Mouse (Mus musculus): ENCODE results near the gene Wdr93. TPM values are rescaled to one million over a fixed set of nuclear protein-coding genes. Genes with fewer than 3 reads are reported as not detected.

The Wdr93 gene
- polyA plus RNA-seq, 1 experiment from 2014 or later, result not detected

GRCm38 (mm10) chr7:79761124-79761876 lies 18.3 kb downstream of the Wdr93 start:
- no peak overlapping the region for H3K4me3 ChIP-seq (ENCODE audit: low read depth, low read length)
- no peaks in the 10 kb centered on the region for H3K4me1 ChIP-seq (replicated peaks; ENCODE audit: control insufficient read depth, insufficient read depth, low read length)
- no peak overlapping the region for H3K27ac ChIP-seq (ENCODE audit: low read depth, low read length)
- ATAC-seq (replicated peaks; ENCODE audit: low FRiP score) (no peak), DNase-seq (ENCODE audit: low spot score) (no peak)
- H3K4me2 ChIP-seq, result no peak overlapping the region
- no peaks in the 10 kb centered on the region for H3K9me3 ChIP-seq (ENCODE audit: control insufficient read depth, low read length)
- 65% methylated on average over 5 of the region's 5 CpGs for WGBS
- H3K27me3 ChIP-seq (replicated peaks; ENCODE audit: control insufficient read depth, insufficient read depth, low read length), result no peaks in the 10 kb centered on the region
- H3K36me3 ChIP-seq (ENCODE audit: control insufficient read depth, insufficient read depth, low read length), result no peaks in the 10 kb centered on the region
- no peak overlapping the region for H3K9ac ChIP-seq (ENCODE audit: low read depth, low read length)

- 70% methylated on average over 8 of the region's 8 CpGs for WGBS
- Histone ChIP-seq H3K9me3 (ENCODE audit: control insufficient read depth, low read length) (no peaks in the 10 kb centered on the region), H3K36me3 (ENCODE audit: control insufficient read depth, insufficient read depth, low read length) (no peaks in the 10 kb centered on the region), H3K9ac (ENCODE audit: low read depth, low read length) (no peak overlapping the region), H3K27me3 (replicated peaks; ENCODE audit: control insufficient read depth, insufficient read depth, low read length) (no peaks in the 10 kb centered on the region), H3K4me1 (replicated peaks; ENCODE audit: control insufficient read depth, insufficient read depth, low read length) (no peaks in the 10 kb centered on the region), H3K4me2 (no peak overlapping the region), H3K4me3 (ENCODE audit: low read depth, low read length) (no peak overlapping the region), H3K27ac (ENCODE audit: low read depth, low read length) (no peak overlapping the region)
- DNase-seq (ENCODE audit: low spot score) (no peak), ATAC-seq (replicated peaks; ENCODE audit: low FRiP score) (no peak)
Measured at GRCm38 (mm10) chr7:79762106-79762505, 19.1 kb downstream of the Wdr93 start.

GRCm38 (mm10) chr7:79765991-79766390 lies 23.0 kb downstream of the Wdr93 start:
- 38% methylated on average over 1 of the region's 1 CpGs for WGBS
- Histone ChIP-seq H3K4me2 (no peak overlapping the region), H3K36me3 (ENCODE audit: control insufficient read depth, insufficient read depth, low read length) (no peaks in the 10 kb centered on the region), H3K27me3 (replicated peaks; ENCODE audit: control insufficient read depth, insufficient read depth, low read length) (no peaks in the 10 kb centered on the region), H3K27ac (ENCODE audit: low read depth, low read length) (no peak overlapping the region), H3K9ac (ENCODE audit: low read depth, low read length) (no peak overlapping the region), H3K4me3 (ENCODE audit: low read depth, low read length) (no peak overlapping the region), H3K4me1 (replicated peaks; ENCODE audit: control insufficient read depth, insufficient read depth, low read length) (no peaks in the 10 kb centered on the region), H3K9me3 (ENCODE audit: control insufficient read depth, low read length) (no peaks in the 10 kb centered on the region)
- DNase-seq (ENCODE audit: low spot score) (no peak), ATAC-seq (replicated peaks; ENCODE audit: low FRiP score) (no peak)

- Histone ChIP-seq H3K9me3 (ENCODE audit: control insufficient read depth, low read length) (no peaks in the 10 kb centered on the region), H3K4me1 (replicated peaks; ENCODE audit: control insufficient read depth, insufficient read depth, low read length) (no peaks in the 10 kb centered on the region), H3K4me3 (ENCODE audit: low read depth, low read length) (no peak overlapping the region), H3K9ac (ENCODE audit: low read depth, low read length) (no peak overlapping the region), H3K36me3 (ENCODE audit: control insufficient read depth, insufficient read depth, low read length) (no peaks in the 10 kb centered on the region), H3K27me3 (replicated peaks; ENCODE audit: control insufficient read depth, insufficient read depth, low read length) (no peaks in the 10 kb centered on the region), H3K27ac (ENCODE audit: low read depth, low read length) (no peak overlapping the region), H3K4me2 (no peak overlapping the region)
- WGBS, result 77% methylated on average over 3 of the region's 3 CpGs
- DNase-seq (ENCODE audit: low spot score), result no peak
- ATAC-seq (replicated peaks; ENCODE audit: low FRiP score), result no peak
Measured at GRCm38 (mm10) chr7:79769664-79770063, 26.7 kb downstream of the Wdr93 start.

GRCm38 (mm10) chr7:79771561-79772512 lies 28.9 kb downstream of the Wdr93 start:
- no peak; the same call in 1 of the 2 replicates for ATAC-seq (replicated peaks; ENCODE audit: low FRiP score)
- WGBS, result 50% methylated on average over 15 of the region's 15 CpGs
- no peak for DNase-seq (ENCODE audit: low spot score)
- Histone ChIP-seq H3K4me1 (replicated peaks; ENCODE audit: control insufficient read depth, insufficient read depth, low read length) (no peaks in the 10 kb centered on the region), H3K4me2 (no peak overlapping the region), H3K27me3 (replicated peaks; ENCODE audit: control insufficient read depth, insufficient read depth, low read length) (no peaks in the 10 kb centered on the region), H3K4me3 (ENCODE audit: low read depth, low read length) (no peak overlapping the region), H3K9ac (ENCODE audit: low read depth, low read length) (no peak overlapping the region), H3K27ac (ENCODE audit: low read depth, low read length) (no peak overlapping the region), H3K9me3 (ENCODE audit: control insufficient read depth, low read length) (no peaks in the 10 kb centered on the region), H3K36me3 (ENCODE audit: control insufficient read depth, insufficient read depth, low read length) (no peaks in the 10 kb centered on the region)

GRCm38 (mm10) chr7:79780647-79781626 lies 38.0 kb downstream of the Wdr93 start:
- WGBS, result 20% methylated on average over 16 of the region's 16 CpGs
- Histone ChIP-seq H3K9ac (ENCODE audit: low read depth, low read length) (no peak overlapping the region), H3K9me3 (ENCODE audit: control insufficient read depth, low read length) (no peaks in the 10 kb centered on the region), H3K4me3 (ENCODE audit: low read depth, low read length) (no peak overlapping the region), H3K27ac (ENCODE audit: low read depth, low read length) (0 out of 2 replicates have a peak overlapping the region, but pooled peaks have one; percentile 51), H3K4me2 (peak overlapping the region; percentile 63), H3K36me3 (ENCODE audit: control insufficient read depth, insufficient read depth, low read length) (no peaks in the 10 kb centered on the region), H3K27me3 (replicated peaks; ENCODE audit: control insufficient read depth, insufficient read depth, low read length) (no peaks in the 10 kb centered on the region), H3K4me1 (replicated peaks; ENCODE audit: control insufficient read depth, insufficient read depth, low read length) (peaks cover 8% of the 10 kb centered on the region; the same call in 1 of the 2 replicates)
- DNase-seq (ENCODE audit: low spot score), result peak; percentile 70
- peak; percentile 71 for ATAC-seq (replicated peaks; ENCODE audit: low FRiP score)

- DNase-seq (ENCODE audit: low spot score), result no peak
- no peak overlapping the region for H3K4me3 ChIP-seq (ENCODE audit: low read depth, low read length)
- no peaks in the 10 kb centered on the region for H3K36me3 ChIP-seq (ENCODE audit: control insufficient read depth, insufficient read depth, low read length)
- peaks cover 8% of the 10 kb centered on the region; the same call in 1 of the 2 replicates for H3K4me1 ChIP-seq (replicated peaks; ENCODE audit: control insufficient read depth, insufficient read depth, low read length)
- H3K9ac ChIP-seq (ENCODE audit: low read depth, low read length), result no peak overlapping the region
- no peaks in the 10 kb centered on the region for H3K9me3 ChIP-seq (ENCODE audit: control insufficient read depth, low read length)
- WGBS, result 79% methylated on average over 11 of the region's 11 CpGs
- no peak overlapping the region for H3K27ac ChIP-seq (ENCODE audit: low read depth, low read length)
- no peaks in the 10 kb centered on the region for H3K27me3 ChIP-seq (replicated peaks; ENCODE audit: control insufficient read depth, insufficient read depth, low read length)
- no peak overlapping the region for H3K4me2 ChIP-seq
- no peak for ATAC-seq (replicated peaks; ENCODE audit: low FRiP score)
Measured at GRCm38 (mm10) chr7:79781826-79782515, 39.0 kb downstream of the Wdr93 start.

Data from liver, embryonic 11.5 days (tissue).